Comparison of ENCODE assay signal across 8 mouse cellular contexts in genomic region chr8:88450864-88451657, GRCm38 (mm10).
DNase-seq lines count a peak whose midpoint lies in the region; ATAC-seq and TF ChIP-seq lines count a peak whose summit lies in the region.
"Had no signal": no experiment of that assay in that cellular context is flagged by ENCODE, and none has a peak within 500 bp of the region (broad histone marks: within the 10 kb centered on the region; RNA-seq: fewer than 3 reads in every experiment).

No protein-coding gene starts in this region.

- intact Hi-C loops in left cerebral cortex, postnatal 36 days (cut with DNase I), result loop anchor here (5.0 kb wide), 3 partner anchors 71 to 176 kb away; partner anchors contain the start of genes Brd7 and Nkd1

- no peak for TF ChIP-seq CTCF in lung, adult 2 months (IDR thresholded peaks at IDR 0.05; ENCODE audit: insufficient read depth, low read length)

- peak; percentile 10 for DNase-seq in lung, adult 2 months
- DNase-seq in lung, postnatal 14 days, result no peak
- no peak for DNase-seq in left cerebral cortex, postnatal 36 days (ENCODE audit: low spot score in 2 of 2)
- no peak for DNase-seq in kidney, adult 9 months

- TF ChIP-seq POLR2A in lung, adult 2 months (IDR thresholded peaks at IDR 0.05; ENCODE audit: borderline replicate concordance, extremely low read depth, low read depth, low read length), result 0 out of 2 replicates have a peak, but pooled peaks have one; percentile 20

- WGBS in lung, adult 2 months, result 27% methylated on average over 26 of the region's 26 CpGs
- 12% methylated on average over 26 of the region's 26 CpGs for WGBS in embryonic facial prominence, embryonic 15.5 days
- 4% methylated on average over 26 of the region's 26 CpGs for WGBS in liver, embryonic 12.5 days (ENCODE audit: insufficient replicate concordance)
- WGBS in neural tube, embryonic 15.5 days, result 7% methylated on average over 26 of the region's 26 CpGs

- H3K27ac ChIP-seq in embryonic facial prominence, embryonic 15.5 days (replicated peaks), result no peak overlapping the region
- H3K27ac ChIP-seq in liver, embryonic 12.5 days, result no peak overlapping the region
- H3K27ac ChIP-seq in neural tube, embryonic 15.5 days (replicated peaks), result no peak overlapping the region

- peak overlapping the region; percentile 22 for H3K4me2 ChIP-seq in embryonic facial prominence, embryonic 15.5 days (replicated peaks)
- peak overlapping the region; percentile 15; the same call in 1 of the 2 replicates for H3K4me2 ChIP-seq in liver, embryonic 12.5 days
- peak overlapping the region; percentile 22 for H3K4me2 ChIP-seq in neural tube, embryonic 15.5 days

- ATAC-seq in embryonic facial prominence, embryonic 15.5 days (ENCODE audit: insufficient number of reproducible peaks, low FRiP score, low TSS enrichment, low read depth), result no peak
- no peak for ATAC-seq in liver, embryonic 12.5 days
- no peak for ATAC-seq in neural tube, embryonic 15.5 days (ENCODE audit: low FRiP score)

- peaks cover 4% of the 10 kb centered on the region for H3K4me1 ChIP-seq in lung, adult 2 months (ENCODE audit: control insufficient read depth, insufficient read depth, low read length)
- peaks cover 38% of the 10 kb centered on the region for H3K4me1 ChIP-seq in embryonic facial prominence, embryonic 15.5 days
- peaks cover 19% of the 10 kb centered on the region for H3K4me1 ChIP-seq in liver, embryonic 12.5 days
- H3K4me1 ChIP-seq in neural tube, embryonic 15.5 days, result peaks cover 62% of the 10 kb centered on the region

- H3K36me3 ChIP-seq in embryonic facial prominence, embryonic 15.5 days, result no peaks in the 10 kb centered on the region
- no peaks in the 10 kb centered on the region for H3K36me3 ChIP-seq in liver, embryonic 12.5 days
- no peaks in the 10 kb centered on the region for H3K36me3 ChIP-seq in neural tube, embryonic 15.5 days

- no peak overlapping the region for H3K4me3 ChIP-seq in lung, adult 2 months (replicated peaks; ENCODE audit: extremely low read depth, low read depth, low read length)
- H3K4me3 ChIP-seq in embryonic facial prominence, embryonic 15.5 days (replicated peaks), result no peak overlapping the region
- H3K4me3 ChIP-seq in liver, embryonic 12.5 days, result no peak overlapping the region
- no peak overlapping the region for H3K4me3 ChIP-seq in neural tube, embryonic 15.5 days (replicated peaks)
- H3K4me3 ChIP-seq: myocyte had no signal

- no peaks in the 10 kb centered on the region for H3K9me3 ChIP-seq in embryonic facial prominence, embryonic 15.5 days (replicated peaks)
- no peaks in the 10 kb centered on the region for H3K9me3 ChIP-seq in liver, embryonic 12.5 days (replicated peaks)
- no peaks in the 10 kb centered on the region for H3K9me3 ChIP-seq in neural tube, embryonic 15.5 days (replicated peaks)

- H3K27me3 ChIP-seq in embryonic facial prominence, embryonic 15.5 days, result peaks cover 41% of the 10 kb centered on the region
- peaks cover 78% of the 10 kb centered on the region for H3K27me3 ChIP-seq in liver, embryonic 12.5 days (replicated peaks)
- H3K27me3 ChIP-seq in neural tube, embryonic 15.5 days (replicated peaks), result peaks cover 21% of the 10 kb centered on the region

- H3K9ac ChIP-seq in embryonic facial prominence, embryonic 15.5 days, result no peak overlapping the region
- H3K9ac ChIP-seq in liver, embryonic 12.5 days, result no peak overlapping the region
- no peak overlapping the region for H3K9ac ChIP-seq in neural tube, embryonic 15.5 days (replicated peaks)
